Mouse (Mus musculus) gastrocnemius, postnatal 36 days (tissue): ENCODE data around the gene Nln. TPM values are rescaled to one million over a fixed set of nuclear protein-coding genes. Genes with fewer than 3 reads are reported as not detected.

Experiments used
- DNase-seq, 2 experiments: peaks; one replicate each; pipeline ENCODE4 v3.0.0; 2022
- intact Hi-C: fragments of 180-260 bp; cut with DNase I; formaldehyde crosslinking; loops from one replicate; pipeline ENCODE4 v1.15.1; 2025
- total RNA-seq, 2 experiments: library from RNA; stranded (reverse); gene quantifications; 2 replicates each; pipeline ENCODE4 v1.2.3; 2021

The Nln gene
- total RNA-seq, 2 experiments from 2014 or later: 6.9 to 8.2 TPM

DNA sequence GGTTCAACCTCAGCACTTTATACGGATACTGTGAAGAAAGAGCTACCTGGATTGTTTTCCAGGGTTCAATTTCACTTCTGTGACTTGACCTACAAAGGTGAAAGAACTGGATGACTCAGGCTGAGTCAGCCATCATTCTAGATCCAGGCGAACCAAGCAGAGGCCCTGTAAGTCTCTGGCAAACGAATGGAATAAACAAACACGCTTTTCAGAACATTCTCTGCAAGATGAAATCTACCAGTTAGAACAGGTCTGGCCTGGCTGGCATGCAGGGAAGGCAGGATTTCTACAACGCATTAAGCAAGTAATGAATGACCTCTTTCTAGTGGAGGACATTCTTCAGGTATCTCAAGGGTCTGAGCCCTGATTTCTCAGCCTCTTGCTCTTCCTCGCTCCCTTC, 131.6 kb downstream of the Nln start:
- no peak for DNase-seq
- intact Hi-C loops: no loop called here

DNA sequence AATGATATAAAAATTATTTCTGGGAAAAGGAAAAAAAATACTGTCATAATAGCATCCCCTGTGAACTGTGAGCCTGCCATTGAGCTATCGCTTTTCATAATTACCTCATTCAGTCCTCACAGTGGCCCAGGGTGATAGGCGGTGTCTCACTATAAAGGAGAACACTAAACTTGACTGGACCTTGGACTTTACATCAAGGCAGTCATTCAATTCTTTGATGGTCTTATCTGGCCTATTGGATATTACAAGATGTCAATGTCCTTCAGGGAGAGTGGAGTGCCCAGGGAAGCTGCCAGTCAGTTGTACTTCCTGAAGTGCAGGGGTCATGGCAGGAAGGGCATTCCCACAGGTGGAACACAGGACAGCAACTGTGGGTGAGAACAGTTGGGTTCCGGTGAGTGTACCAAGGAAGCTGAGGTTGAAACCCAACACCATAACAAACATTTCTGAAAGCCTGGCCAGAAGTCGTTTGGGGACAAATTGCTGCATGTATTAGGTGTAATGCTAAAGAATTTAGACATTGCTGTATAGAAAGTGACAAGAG, 133.2 kb downstream of the Nln start:
- intact Hi-C loops: no loop called here
- DNase-seq: no peak

DNA sequence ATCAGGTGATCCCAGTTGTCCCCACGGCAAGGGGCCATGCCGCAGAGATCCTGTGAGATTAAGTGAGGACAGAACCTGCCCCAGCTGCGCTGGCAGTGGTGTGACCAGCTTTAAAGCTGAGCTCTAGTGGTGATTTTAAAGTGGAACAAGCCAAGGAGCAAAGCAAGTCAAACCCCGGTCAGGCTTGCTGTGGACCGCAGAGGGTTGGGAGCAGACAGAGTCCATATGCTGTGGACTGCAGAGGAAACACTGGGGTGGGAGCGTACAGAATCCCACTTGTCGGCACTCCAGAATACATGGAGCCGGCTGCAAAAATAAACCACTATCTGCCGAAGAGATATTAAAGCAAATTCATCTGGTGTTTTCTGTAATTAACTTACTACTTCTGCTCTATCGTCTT, 134.3 kb downstream of the Nln start:
- intact Hi-C loops: no loop called here

GRCm38 (mm10) chr13:103973977-103974376, 135.4 kb downstream of the Nln start:
- no peak for DNase-seq
- intact Hi-C loops: loop anchor here (2.0 kb wide), 1 partner anchor 55 kb away; no protein-coding TSS in a partner anchor

More for the DNA sequence above, 134.3 kb downstream of the Nln start:
- no peak for DNase-seq

Other genes with a start within 250 kb of the Nln start
- gene Erbin, start 189.1 kb downstream of the Nln start, total RNA-seq: 10 to 100 TPM; 34.7 to 40.1 TPM
- under 1 TPM; 0.52 to 0.71 TPM for gene Sgtb, start 127 bp upstream of the Nln start, total RNA-seq
- gene Trappc13, start 68.9 kb upstream of the Nln start, total RNA-seq: 10 to 100 TPM; 29.1 to 29.9 TPM
- gene Trim23, start 69.2 kb upstream of the Nln start, total RNA-seq: 10 to 100 TPM; 19.1 to 24.3 TPM
- not detected for gene Cenpk, start 119.0 kb upstream of the Nln start, total RNA-seq
- 1 to 10 TPM; 5.7 to 6.4 TPM for gene Ppwd1, start 119.2 kb upstream of the Nln start, total RNA-seq
- gene Adamts6, start 178.2 kb upstream of the Nln start, total RNA-seq: 1 to 10 TPM in 1 of 2 experiments, under 1 TPM in 1; 0.67 to 1.2 TPM